Mouse (Mus musculus) kidney, postnatal 0 days (tissue): ENCODE measurements around the gene Gm9507. TPM values are rescaled to one million over a fixed set of nuclear protein-coding genes. Genes with fewer than 3 reads are reported as not detected.

ENCODE experiments used
- ATAC-seq: fragments of 200-750 bp; cut with Nextera tagmentation; replicated peaks from 2 replicates; pipeline ENCODE4 v1.8.0; 2017; ENCODE audit warnings: low read depth, moderate number of reproducible peaks, moderate TSS enrichment, moderate library complexity; ENCODE audit not compliant: low FRiP score
- DNase-seq: peaks from one replicate; pipeline ENCODE4 v3.0.0-alpha.2; 2016; ENCODE audit warnings: low spot score
- H3K27ac ChIP-seq: fragments of 300-500 bp; sonication (generic); 2 replicates; pipeline ENCODE4 v1.5.1; 2014; ENCODE audit warnings: mild to moderate bottlenecking
- H3K27me3 ChIP-seq: fragments of 300-500 bp; sonication (generic); 2 replicates; pipeline ENCODE4 v1.6.1; 2014; ENCODE audit warnings: low read length, mixed read lengths; ENCODE audit not compliant: insufficient read depth
- H3K36me3 ChIP-seq: fragments of 300-500 bp; sonication (generic); 2 replicates; pipeline ENCODE4 v1.6.1; 2014; ENCODE audit warnings: low read length, mixed read lengths; ENCODE audit not compliant: insufficient read depth
- H3K4me1 ChIP-seq: fragments of 300-500 bp; sonication (generic); replicated peaks from 2 replicates; pipeline ENCODE4 v1.6.1; 2014; ENCODE audit warnings: antibody characterized with exemption, low read length, mixed read lengths; ENCODE audit not compliant: insufficient read depth
- H3K4me2 ChIP-seq: fragments of 300-500 bp; sonication (generic); 2 replicates; pipeline ENCODE4 v1.6.1; 2014; ENCODE audit warnings: mild to moderate bottlenecking, low read length, moderate library complexity, mixed read lengths
- H3K4me3 ChIP-seq: fragments of 300-500 bp; sonication (generic); replicated peaks from 2 replicates; pipeline ENCODE4 v1.5.1; 2014; ENCODE audit warnings: low read depth, low read length
- H3K9ac ChIP-seq: fragments of 300-500 bp; sonication (generic); 2 replicates; pipeline ENCODE4 v1.6.1; 2014; ENCODE audit warnings: low read depth, low read length
- H3K9me3 ChIP-seq: fragments of 300-500 bp; sonication (generic); replicated peaks from 2 replicates; pipeline ENCODE4 v1.6.1; 2016; ENCODE audit warnings: low read length, inconsistent platforms, mixed read lengths
- CTCF ChIP-seq: IDR thresholded peaks from 2 replicates; pipeline ENCODE4 v1.5.1; 2016; ENCODE audit warnings: antibody characterized with exemption, low read depth, mild to moderate bottlenecking, moderate library complexity
- WGBS: fragments of 180-500 bp; shearing (Covaris S2); extraction: QIAGEN DNeasy Blood & Tissue Kit; methylation state at CpG from one replicate; pipeline ENCODE4 v1.1.7; 2014; 5-methylcytosine and 5-hydroxymethylcytosine counted together
- polyA plus RNA-seq: library from polyadenylated mRNA; unstranded; fragments of >200 nt; fragmentation: Nextera tagmentation; extraction: Ambion mirVana; gene quantifications from 2 replicates; pipeline ENCODE4 v1.2.1, GENCODE M21; 2015

The Gm9507 gene
- not detected in 2 replicates for polyA plus RNA-seq

- 67% methylated on average over 5 of the region's 5 CpGs for WGBS
- no peaks in the 10 kb centered on the region for H3K9me3 ChIP-seq
- H3K9ac ChIP-seq: no peak within 1 kb of the TSS
- H3K27ac ChIP-seq: no peak within 1 kb of the TSS
- no peaks in the 10 kb centered on the region for H3K27me3 ChIP-seq
- TF ChIP-seq CTCF: no peak
- no peak within 1 kb of the TSS for H3K4me2 ChIP-seq
- H3K36me3 ChIP-seq: no peaks in the 10 kb centered on the region
- no peak for DNase-seq
- H3K4me1 ChIP-seq: no peaks in the 10 kb centered on the region
- no peak within 1 kb of the TSS for H3K4me3 ChIP-seq
- no peak for ATAC-seq
Measured at GRCm38 (mm10) chr10:77811743-77812142, at the start of gene Gm9507. TSS of gene Gm9507 (minus strand) at chr10:77811843.

- H3K9me3 ChIP-seq: no peaks in the 10 kb centered on the region
- 66% methylated on average over 9 of the region's 9 CpGs for WGBS
- H3K27me3 ChIP-seq: no peaks in the 10 kb centered on the region
- DNase-seq (no peak), ATAC-seq (no peak)
- H3K4me2 ChIP-seq: no peak within 1 kb of the TSS
- H3K9ac ChIP-seq: no peak within 1 kb of the TSS
- no peaks in the 10 kb centered on the region for H3K36me3 ChIP-seq
- H3K4me1 ChIP-seq: no peaks in the 10 kb centered on the region
- TF ChIP-seq CTCF: no peak
- no peak within 1 kb of the TSS for H3K27ac ChIP-seq
- H3K4me3 ChIP-seq: no peak within 1 kb of the TSS
Measured at GRCm38 (mm10) chr10:77852559-77852958, 40.9 kb upstream of the Gm9507 start, which contains the start of gene Gm10318. TSS of gene Gm10318 (plus strand) at chr10:77852859.

DNA sequence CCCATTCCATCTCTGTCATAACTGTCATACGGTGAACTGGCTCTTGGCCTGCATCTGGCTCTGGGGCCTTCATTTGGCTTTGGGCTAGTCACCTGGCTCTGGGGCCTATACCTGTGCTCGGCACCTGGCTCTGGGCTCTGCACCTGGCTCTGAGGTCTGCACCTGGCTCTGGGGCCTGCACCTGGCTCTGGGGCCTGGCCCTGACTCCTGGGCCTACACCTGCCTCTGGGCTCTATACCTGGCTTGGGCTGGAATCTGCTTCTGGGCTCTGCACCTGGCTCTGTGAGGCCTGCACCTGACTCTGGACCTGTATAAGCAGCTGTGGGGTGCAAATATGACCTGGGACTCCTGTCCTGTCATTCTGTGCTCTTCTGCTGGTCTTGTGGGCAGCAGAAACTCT is 35.9 kb upstream of the Gm9507 start:
- no peak for ATAC-seq
- 80% methylated on average over 2 of the region's 2 CpGs for WGBS

GRCm38 (mm10) chr10:77846961-77847360 is 35.3 kb upstream of the Gm9507 start:
- DNase-seq (no peak), ATAC-seq (no peak)
- Histone ChIP-seq H3K27me3 (no peaks in the 10 kb centered on the region), H3K36me3 (no peaks in the 10 kb centered on the region), H3K4me2 (no peak overlapping the region), H3K4me3 (no peak overlapping the region), H3K9ac (no peak overlapping the region), H3K4me1 (no peaks in the 10 kb centered on the region), H3K27ac (no peak overlapping the region), H3K9me3 (0 out of 2 replicates have a peak, but pooled peaks cover 5% of the 10 kb centered on the region)
- 26% methylated on average over 2 of the region's 2 CpGs for WGBS
- no peak for TF ChIP-seq CTCF

More for the DNA sequence above, 35.9 kb upstream of the Gm9507 start:
- Histone ChIP-seq H3K27me3 (no peaks in the 10 kb centered on the region), H3K4me2 (no peak overlapping the region), H3K27ac (no peak overlapping the region), H3K36me3 (no peaks in the 10 kb centered on the region), H3K9me3 (0 out of 2 replicates have a peak, but pooled peaks cover 5% of the 10 kb centered on the region), H3K9ac (no peak overlapping the region), H3K4me3 (no peak overlapping the region), H3K4me1 (no peaks in the 10 kb centered on the region)
- DNase-seq: no peak
- no peak for TF ChIP-seq CTCF

DNA sequence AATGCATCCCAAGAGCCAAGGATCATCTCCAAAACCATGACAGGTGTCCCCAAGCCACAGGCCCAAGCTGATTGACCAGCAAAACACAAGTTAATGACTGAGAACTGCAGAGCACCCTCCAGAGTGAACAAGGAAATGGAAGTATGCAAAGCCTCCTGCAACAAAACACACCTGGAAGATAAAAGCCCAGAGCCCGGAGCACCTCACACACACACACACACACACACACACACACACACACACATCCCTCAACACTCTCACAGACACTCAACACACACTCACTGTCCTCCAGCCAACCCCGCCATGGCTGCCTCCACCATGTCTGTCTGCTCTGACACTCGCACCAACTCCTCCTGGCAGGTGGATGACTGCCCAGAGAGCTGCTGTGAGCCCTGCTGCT is 34.9 kb upstream of the Gm9507 start, which contains the start of gene Gm36176:
Gm36176 (plus strand) TSS at position 301 of the 400 bp plus-strand sequence.
- 75% methylated on average over 3 of the region's 3 CpGs for WGBS

GRCm38 (mm10) chr10:77839006-77839405 is 27.4 kb upstream of the Gm9507 start:
- ATAC-seq: no peak
- Histone ChIP-seq H3K27ac (no peak overlapping the region), H3K36me3 (no peaks in the 10 kb centered on the region), H3K4me1 (no peaks in the 10 kb centered on the region), H3K4me3 (no peak overlapping the region), H3K9me3 (0 out of 2 replicates have a peak, but pooled peaks cover 5% of the 10 kb centered on the region), H3K4me2 (no peak overlapping the region), H3K27me3 (no peaks in the 10 kb centered on the region), H3K9ac (no peak overlapping the region)
- no peak for DNase-seq
- no peak for TF ChIP-seq CTCF
- 65% methylated on average over 6 of the region's 6 CpGs for WGBS

More for the DNA sequence above, 34.9 kb upstream of the Gm9507 start, which contains the start of gene Gm36176:
- no peak for TF ChIP-seq CTCF
- Histone ChIP-seq H3K27ac (no peak within 1 kb of the TSS), H3K4me1 (no peaks in the 10 kb centered on the region), H3K9me3 (0 out of 2 replicates have a peak, but pooled peaks cover 5% of the 10 kb centered on the region), H3K4me3 (no peak within 1 kb of the TSS), H3K4me2 (no peak within 1 kb of the TSS), H3K9ac (no peak within 1 kb of the TSS), H3K36me3 (no peaks in the 10 kb centered on the region), H3K27me3 (no peaks in the 10 kb centered on the region)
- ATAC-seq: no peak
- no peak for DNase-seq

- H3K27ac ChIP-seq: no peak within 1 kb of the TSS
- no peak for DNase-seq
- no peaks in the 10 kb centered on the region for H3K36me3 ChIP-seq
- no peak for ATAC-seq
- 65% methylated on average over 9 of the region's 9 CpGs for whole genome bisulfite sequencing
- no peak within 1 kb of the TSS for H3K4me3 ChIP-seq
- no peaks in the 10 kb centered on the region for H3K27me3 ChIP-seq
- H3K4me2 ChIP-seq: no peak within 1 kb of the TSS
- TF ChIP-seq CTCF: no peak
- H3K4me1 ChIP-seq: no peaks in the 10 kb centered on the region
- H3K9ac ChIP-seq: no peak within 1 kb of the TSS
- H3K9me3 ChIP-seq: no peaks in the 10 kb centered on the region
Measured at GRCm38 (mm10) chr10:77835647-77836046, 24.0 kb upstream of the Gm9507 start, which contains the start of gene Krtap10-10. TSS of gene Krtap10-10 (plus strand) at chr10:77835947.
